Mouse (Mus musculus): ENCODE data around the gene Utf1. TPM values are rescaled to one million over a fixed set of nuclear protein-coding genes. Genes with fewer than 3 reads are reported as not detected.

Utf1 gene
- total RNA-seq, 2 experiments from 2014 or later: not detected

DNA sequence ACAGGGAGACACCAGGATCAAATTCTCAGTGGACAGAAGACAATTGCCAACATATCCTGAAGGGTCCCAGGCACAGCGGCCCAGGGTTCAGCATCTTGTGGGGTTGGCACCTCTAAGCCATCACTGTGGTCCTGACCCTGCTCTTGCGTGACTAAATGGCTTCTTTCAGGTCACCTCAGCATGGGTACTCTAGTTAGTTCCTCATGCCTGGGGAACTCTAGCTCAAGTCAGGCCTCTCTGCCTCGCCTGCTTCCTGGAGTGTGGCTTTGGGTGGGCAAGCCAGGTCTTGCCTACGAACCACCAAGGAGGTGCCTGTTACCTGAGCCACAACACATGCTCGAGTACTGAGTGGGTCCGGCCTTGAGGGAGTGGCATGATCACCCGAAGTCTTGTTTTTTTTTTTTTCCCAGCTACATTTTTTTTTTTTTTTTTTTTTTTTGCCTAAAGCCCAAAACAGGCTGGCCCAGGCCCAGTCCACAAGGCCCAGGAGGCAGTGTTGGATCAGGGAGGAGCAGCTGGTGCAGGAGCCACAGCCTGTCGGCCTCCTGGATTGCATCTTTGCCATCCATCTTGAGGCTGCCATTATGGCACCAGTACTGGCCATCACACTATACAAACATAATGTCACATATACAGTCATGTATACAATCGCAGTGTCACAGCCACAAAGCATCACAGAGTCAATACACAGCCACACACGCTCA, 26.8 kb downstream of the Utf1 start:
- 0 out of 2 replicates have a peak, but pooled peaks have one; percentile 3 for ATAC-seq (replicated peaks; ENCODE audit: poor library complexity, severe bottlenecking)

DNA sequence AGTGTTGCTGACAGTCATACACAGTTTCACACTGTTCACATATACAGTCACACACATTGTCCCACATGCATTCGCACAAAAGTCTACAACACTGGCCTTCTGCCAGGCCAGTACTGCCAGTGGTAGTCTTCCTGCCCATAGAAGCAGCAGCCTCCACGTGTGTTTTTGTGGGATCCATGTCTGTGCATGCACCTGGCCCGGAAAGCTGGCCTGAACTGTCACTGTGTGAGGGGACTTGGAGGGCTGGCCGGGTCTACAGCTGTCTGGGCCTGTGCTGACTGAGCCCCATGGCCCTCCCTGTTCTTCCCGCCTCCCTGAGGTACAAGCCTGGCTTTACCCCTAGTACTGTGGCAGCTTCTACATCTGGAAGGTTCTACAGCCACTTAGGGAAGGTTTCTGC, 27.4 kb downstream of the Utf1 start:
- no peak for ATAC-seq (replicated peaks; ENCODE audit: poor library complexity, severe bottlenecking)

DNA sequence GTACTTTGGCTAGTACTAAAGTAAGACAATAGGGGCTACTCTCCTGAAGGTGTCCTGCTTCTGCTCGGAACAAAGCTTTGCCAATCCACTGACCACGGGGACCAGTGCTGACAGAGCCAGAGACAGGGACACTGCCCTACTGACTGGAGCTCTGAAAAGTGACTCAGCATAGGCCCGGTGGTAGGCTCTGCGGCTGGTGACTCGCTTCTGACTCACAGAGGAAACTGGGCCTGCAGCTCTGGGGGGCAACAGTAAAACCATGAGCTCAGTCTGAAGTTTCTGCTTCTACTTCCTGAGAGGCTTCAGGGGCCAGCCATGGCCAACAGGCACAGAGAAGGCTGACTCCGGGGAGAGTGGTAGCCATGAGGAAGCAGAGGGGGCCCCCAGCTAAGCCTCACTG, 27.8 kb downstream of the Utf1 start:
- peak; percentile 53 for ATAC-seq (replicated peaks; ENCODE audit: poor library complexity, severe bottlenecking)

DNA sequence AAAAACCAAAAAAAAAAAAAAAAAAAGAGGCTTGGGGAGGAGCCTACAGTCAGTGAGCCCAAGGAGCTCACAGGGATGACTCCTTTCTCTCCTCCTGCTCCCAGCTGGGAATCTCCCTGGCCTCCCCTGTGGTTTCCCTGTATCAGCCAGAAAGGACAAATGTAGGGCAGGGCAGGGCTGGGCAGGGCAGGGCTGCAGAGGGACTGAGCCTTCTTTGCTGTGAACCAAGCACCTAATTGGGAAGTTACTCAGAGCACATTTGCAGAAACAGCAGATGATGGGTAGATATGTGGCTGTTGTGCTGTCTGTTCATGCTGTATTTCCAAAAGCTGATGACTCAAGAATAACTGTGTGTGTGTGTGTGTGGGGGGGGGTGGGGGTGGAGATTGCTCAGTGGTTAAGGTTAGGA, 29.3 kb downstream of the Utf1 start:
- peak; percentile 22 for ATAC-seq (replicated peaks; ENCODE audit: poor library complexity, severe bottlenecking)

DNA sequence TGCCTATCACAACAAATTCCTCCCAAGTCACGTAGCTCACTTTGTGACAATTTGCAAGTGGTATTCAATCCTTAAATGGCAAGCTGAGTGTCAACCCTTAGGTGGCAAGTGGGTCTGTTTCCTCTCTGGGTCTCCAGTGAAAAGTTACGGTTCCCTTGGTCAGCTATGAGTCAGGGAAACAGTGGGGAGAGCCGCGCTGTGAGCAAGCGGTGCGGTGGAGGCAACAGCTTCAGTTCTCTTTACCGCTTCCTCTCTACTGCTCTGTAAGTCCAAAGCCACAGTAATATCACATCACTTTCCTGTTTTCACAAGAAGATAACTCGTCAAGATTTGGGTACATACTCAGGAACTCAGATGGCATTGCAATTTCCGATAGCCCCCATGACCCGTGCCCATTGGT, 30.7 kb downstream of the Utf1 start:
- ATAC-seq (replicated peaks; ENCODE audit: poor library complexity, severe bottlenecking): peak; percentile 54

- no peak for ATAC-seq (replicated peaks; ENCODE audit: poor library complexity, severe bottlenecking)
These were observed 31.9 kb downstream of the Utf1 start for GRCm38 (mm10) chr7:139975471-139975870.

GRCm38 (mm10) chr7:139978278-139978892, 34.8 kb downstream of the Utf1 start, which contains the start of gene 6430531B16Rik:
6430531B16Rik (minus strand) TSS chr7:139978755.
- peak; percentile 53 for ATAC-seq (replicated peaks; ENCODE audit: poor library complexity, severe bottlenecking)

GRCm38 (mm10) chr7:139979011-139979719, 35.6 kb downstream of the Utf1 start:
- ATAC-seq (replicated peaks; ENCODE audit: poor library complexity, severe bottlenecking): peak; percentile 17

GRCm38 (mm10) chr7:139980778-139981177, 37.2 kb downstream of the Utf1 start:
- ATAC-seq (replicated peaks; ENCODE audit: poor library complexity, severe bottlenecking): no peak

GRCm38 (mm10) chr7:139982058-139982457, 38.5 kb downstream of the Utf1 start:
- ATAC-seq (replicated peaks; ENCODE audit: poor library complexity, severe bottlenecking): no peak

GRCm38 (mm10) chr7:139984505-139984904, 40.9 kb downstream of the Utf1 start:
- peak; percentile 94 for ATAC-seq (replicated peaks; ENCODE audit: poor library complexity, severe bottlenecking)

DNA sequence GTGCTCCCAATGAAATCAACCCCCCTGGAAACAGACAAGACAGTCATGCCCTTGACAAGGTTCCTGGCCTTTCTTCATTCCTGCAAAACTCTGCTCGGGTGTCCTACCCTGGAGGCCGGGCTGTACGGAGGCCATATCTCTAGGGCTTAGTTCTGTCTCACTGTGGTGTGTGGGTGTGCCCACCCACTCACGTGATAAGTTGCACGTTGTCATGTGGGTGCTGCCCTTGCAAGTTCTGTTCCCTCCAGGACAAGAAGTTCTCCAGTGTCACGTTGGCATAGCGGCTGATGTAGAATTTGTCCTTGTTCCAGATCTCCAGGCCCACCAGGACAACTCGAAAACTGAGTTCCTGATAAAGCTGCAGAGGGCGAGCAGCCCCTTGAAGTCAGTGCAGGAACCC, 44.7 kb downstream of the Utf1 start:
- ATAC-seq (replicated peaks; ENCODE audit: poor library complexity, severe bottlenecking): no peak

DNA sequence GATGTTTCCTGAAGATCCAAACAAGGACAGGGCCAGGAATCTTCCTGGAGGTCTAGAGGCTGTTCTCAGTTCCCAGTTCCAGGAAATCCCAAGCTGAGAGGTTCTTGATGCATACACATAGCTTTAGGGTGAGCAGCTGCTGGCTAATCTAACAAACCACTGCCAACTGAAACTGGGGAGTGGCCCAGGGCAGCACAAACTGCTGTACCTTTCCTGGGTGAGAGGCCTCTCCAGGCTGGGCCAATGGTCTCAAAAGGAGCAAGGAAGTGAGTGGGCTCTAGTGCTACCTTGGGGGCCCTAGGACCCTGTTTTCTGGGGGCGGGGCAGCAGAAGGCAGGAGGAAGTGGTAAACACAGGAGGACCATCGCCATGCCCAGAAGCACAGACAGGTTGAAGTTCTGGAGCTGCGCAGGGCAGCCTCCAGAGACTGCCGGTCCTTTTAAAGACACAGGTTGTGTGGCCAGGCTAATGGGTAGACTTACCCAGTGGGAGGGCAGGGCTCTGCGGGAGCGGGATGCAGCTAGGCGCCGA, 47.3 kb downstream of the Utf1 start:
- peak; percentile 13; the same call in 1 of the 2 replicates for ATAC-seq (replicated peaks; ENCODE audit: poor library complexity, severe bottlenecking)

DNA sequence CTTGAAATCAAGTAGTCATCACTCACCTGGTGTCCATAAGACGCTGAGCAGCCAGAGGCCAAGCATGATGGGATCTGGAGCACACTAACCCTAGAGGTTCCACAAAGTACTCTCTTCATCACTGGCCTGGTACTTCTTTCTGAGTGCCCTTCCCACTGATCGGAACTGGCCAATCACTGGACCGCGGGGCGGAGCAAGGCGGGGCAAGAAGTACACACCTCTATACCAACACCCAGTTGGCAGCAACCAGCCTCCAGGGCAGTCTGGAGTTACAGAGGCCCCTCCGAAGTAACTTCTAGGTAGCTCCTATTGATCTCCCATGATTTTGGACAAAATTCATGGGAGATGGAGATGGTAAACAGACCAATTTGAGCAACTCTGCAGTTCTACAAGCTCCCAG, 48.8 kb downstream of the Utf1 start, which contains the start of gene Adam8:
Gene Adam8, minus strand, starts transcription at position 157 of the 400 bp plus-strand sequence.
- ATAC-seq (replicated peaks; ENCODE audit: poor library complexity, severe bottlenecking): peak; percentile 86

DNA sequence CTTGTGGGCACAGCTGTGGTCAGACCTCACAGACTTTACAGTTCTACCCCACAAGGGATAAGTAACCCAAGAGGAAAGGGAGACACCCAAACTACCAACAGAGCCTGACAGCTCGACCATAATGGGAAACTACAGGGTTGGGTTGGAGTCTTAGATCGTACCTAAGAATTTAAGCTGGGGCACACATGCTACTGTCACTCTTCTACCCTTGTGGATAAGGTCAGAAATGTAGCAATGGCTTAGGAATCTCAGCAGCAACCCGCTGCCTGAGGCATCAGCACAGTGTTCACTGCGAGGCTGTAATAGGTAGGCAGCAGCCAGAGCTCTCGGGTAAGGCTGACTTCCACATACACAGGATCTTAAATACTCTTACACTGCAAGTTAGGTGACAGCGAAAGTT, 49.9 kb downstream of the Utf1 start:
- ATAC-seq (replicated peaks; ENCODE audit: poor library complexity, severe bottlenecking): no peak

GRCm38 (mm10) chr7:139994202-139994601, 50.6 kb downstream of the Utf1 start:
- ATAC-seq (replicated peaks; ENCODE audit: poor library complexity, severe bottlenecking): no peak

- peak; percentile 61 for ATAC-seq (replicated peaks; ENCODE audit: poor library complexity, severe bottlenecking)
These were observed 51.1 kb downstream of the Utf1 start for GRCm38 (mm10) chr7:139994676-139995075.

Data from granulocyte monocyte progenitor cell, adult 5-6 weeks (primary cell).